Mouse (Mus musculus) lung, adult 2 months (tissue): Measurements from ENCODE around the gene Arhgef19.

Experiments used
- CTCF ChIP-seq: fragments of 200-500 bp; IDR thresholded peaks from 2 replicates; pipeline ENCODE4 v1.5.1; 2011; ENCODE audit warnings: mild to moderate bottlenecking, low read length, control low read depth; ENCODE audit not compliant: insufficient read depth
- POLR2A ChIP-seq: fragments of 200-500 bp; IDR thresholded peaks from 2 replicates; pipeline ENCODE4 v1.6.1; 2011; ENCODE audit warnings: low read depth, mild to moderate bottlenecking, control low read depth, low read length, borderline replicate concordance; ENCODE audit errors: extremely low read depth

GRCm38 (mm10) chr4:141235537-141236111 is 3.7 kb upstream of the Arhgef19 start:
- no peak for TF ChIP-seq CTCF
- TF ChIP-seq POLR2A, result no peak
